Mouse (Mus musculus): ENCODE results near the gene Snx1. TPM values are rescaled to one million over a fixed set of nuclear protein-coding genes. Genes with fewer than 3 reads are reported as not detected.

Gene Snx1
- total and polyA plus RNA-seq, 3 experiments = 86.4 to 186 (median 110) TPM

GRCm38 (mm10) chr9:66068971-66069391 is 57.4 kb downstream of the Snx1 start:
- Histone ChIP-seq H3K36me3 (replicated peaks in 1 of 2; ENCODE audit: control insufficient read depth in 1 of 2, insufficient read depth in 1 of 2, low read length in 1 of 2) (peaks cover 30 to 32% of the 10 kb centered on the region in 2 experiments), H3K79me2 (replicated peaks; ENCODE audit: control insufficient read depth, extremely low read depth, insufficient read depth, poor library complexity, severe bottlenecking) (no peaks in the 10 kb centered on the region), H3K27me3 (replicated peaks) (no peaks in the 10 kb centered on the region), H3K9me3 (replicated peaks; ENCODE audit: low read length) (peaks cover 11% of the 10 kb centered on the region), H3K4me2 (ENCODE audit: insufficient read depth, low read depth, poor library complexity, severe bottlenecking) (peak overlapping the region; percentile 53), H3K4me1 (ENCODE audit: control insufficient read depth in 1 of 2, insufficient read depth in 2 of 2) (peaks cover 23 to 36% of the 10 kb centered on the region in 2 experiments), H3K27ac (ENCODE audit: insufficient read depth, low read depth) (no peak overlapping the region), H3K9ac (ENCODE audit: insufficient read depth, low read depth) (peak overlapping the region; percentile 24; the same call in 1 of the 2 replicates), H3K4me3 (replicated peaks in 1 of 3; ENCODE audit: low read depth in 2 of 3, low read length in 2 of 3, poor library complexity in 1 of 3) (peak overlapping the region; percentile 21 to 56 (median 45))
- dilution Hi-C loops (cut with MboI; ENCODE audit: extremely low pct_ligation_motif_present, extremely low pct_unique_long_range_greater_than_20kb, low sequenced_read_pairs) = no loop called here
- no peak for DNase-seq (ENCODE audit: extremely low read depth)
- in situ Hi-C loops (cut with MboI; ENCODE audit: low pct_ligation_motif_present, low pct_unique_long_range_greater_than_20kb, low sequenced_read_pairs) = no loop called here
- TF ChIP-seq CTCF (conservative IDR thresholded peaks at IDR 0.05 in 1 of 2, IDR thresholded peaks at IDR 0.05 in 1 of 2; ENCODE audit: low read depth in 2 of 2, low read length in 2 of 2) = no peak
- TF ChIP-seq ELF1 (IDR thresholded peaks at IDR 0.05; ENCODE audit: low read depth, low read length) = no peak
- TF ChIP-seq SMC3 (IDR thresholded peaks at IDR 0.05; ENCODE audit: low read depth, low read length) = no peak
- TF ChIP-seq PAX5 (IDR thresholded peaks at IDR 0.05; ENCODE audit: low read length) = no peak
- no peak for TF ChIP-seq JUND (conservative IDR thresholded peaks at IDR 0.05; ENCODE audit: low read depth, low read length)

- Histone ChIP-seq H3K36me3 (replicated peaks in 1 of 2; ENCODE audit: control insufficient read depth in 1 of 2, insufficient read depth in 1 of 2, low read length in 1 of 2) (peaks cover 36 to 41% of the 10 kb centered on the region in 2 experiments), H3K9me3 (replicated peaks; ENCODE audit: low read length) (peaks cover 11% of the 10 kb centered on the region), H3K4me3 (replicated peaks in 1 of 3; ENCODE audit: low read depth in 2 of 3, low read length in 2 of 3, poor library complexity in 1 of 3) (no peak overlapping the region), H3K4me2 (ENCODE audit: insufficient read depth, low read depth, poor library complexity, severe bottlenecking) (0 out of 2 replicates have a peak overlapping the region, but pooled peaks have one; percentile 43), H3K9ac (ENCODE audit: insufficient read depth, low read depth) (no peak overlapping the region), H3K27ac (ENCODE audit: insufficient read depth, low read depth) (peak overlapping the region; percentile 2; the same call in 1 of the 2 replicates), H3K4me1 (ENCODE audit: control insufficient read depth in 1 of 2, insufficient read depth in 2 of 2) (peaks cover 22 to 31% of the 10 kb centered on the region in 2 experiments), H3K27me3 (replicated peaks) (no peaks in the 10 kb centered on the region), H3K79me2 (replicated peaks; ENCODE audit: control insufficient read depth, extremely low read depth, insufficient read depth, poor library complexity, severe bottlenecking) (no peaks in the 10 kb centered on the region)
- DNase-seq (ENCODE audit: extremely low read depth) = no peak
- in situ Hi-C loops (cut with MboI; ENCODE audit: low pct_ligation_motif_present, low pct_unique_long_range_greater_than_20kb, low sequenced_read_pairs) = no loop called here
- dilution Hi-C loops (cut with MboI; ENCODE audit: extremely low pct_ligation_motif_present, extremely low pct_unique_long_range_greater_than_20kb, low sequenced_read_pairs) = no loop called here
- TF ChIP-seq JUND (conservative IDR thresholded peaks at IDR 0.05; ENCODE audit: low read depth, low read length) (no peak), NELFE (IDR thresholded peaks at IDR 0.05; ENCODE audit: low read depth, low read length) (0 out of 2 replicates have a peak, but pooled peaks have one; percentile 18)
Measured at GRCm38 (mm10) chr9:66068056-66068455, 58.3 kb downstream of the Snx1 start.

- Histone ChIP-seq H3K79me2 (replicated peaks; ENCODE audit: control insufficient read depth, extremely low read depth, insufficient read depth, poor library complexity, severe bottlenecking) (no peaks in the 10 kb centered on the region), H3K9me3 (replicated peaks; ENCODE audit: low read length) (peaks cover 11% of the 10 kb centered on the region), H3K4me1 (ENCODE audit: control insufficient read depth in 1 of 2, insufficient read depth in 2 of 2) (peaks cover 17 to 31% of the 10 kb centered on the region in 2 experiments), H3K36me3 (replicated peaks in 1 of 2; ENCODE audit: control insufficient read depth in 1 of 2, insufficient read depth in 1 of 2, low read length in 1 of 2) (peaks cover 42 to 46% of the 10 kb centered on the region in 2 experiments), H3K4me2 (ENCODE audit: insufficient read depth, low read depth, poor library complexity, severe bottlenecking) (peak overlapping the region; percentile 43; the same call in 1 of the 2 replicates), H3K4me3 (replicated peaks in 1 of 3; ENCODE audit: low read depth in 2 of 3, low read length in 2 of 3, poor library complexity in 1 of 3) (no peak overlapping the region), H3K27me3 (replicated peaks) (no peaks in the 10 kb centered on the region), H3K27ac (ENCODE audit: insufficient read depth, low read depth) (peak overlapping the region; percentile 28; the same call in 1 of the 2 replicates), H3K9ac (ENCODE audit: insufficient read depth, low read depth) (no peak overlapping the region)
- peak; percentile 89 for DNase-seq (ENCODE audit: extremely low read depth)
- in situ Hi-C loops (cut with MboI; ENCODE audit: low pct_ligation_motif_present, low pct_unique_long_range_greater_than_20kb, low sequenced_read_pairs) = no loop called here
- TF ChIP-seq RAD21 (IDR thresholded peaks at IDR 0.05; ENCODE audit: low read depth, low read length) (peak; percentile 88), KAT2A (IDR thresholded peaks at IDR 0.05; ENCODE audit: insufficient replicate concordance, low read length) (no peak), MEF2A (IDR thresholded peaks at IDR 0.05; ENCODE audit: borderline replicate concordance, low read depth, low read length) (0 out of 2 replicates have a peak, but pooled peaks have one; percentile 56), ETS1 (conservative IDR thresholded peaks at IDR 0.05; ENCODE audit: low read depth, low read length) (peak; percentile 30; the same call in 1 of the 2 replicates), MAZ (IDR thresholded peaks at IDR 0.05; ENCODE audit: low read depth, low read length) (peak; percentile 62; the same call in 1 of the 2 replicates), RCOR1 (conservative IDR thresholded peaks at IDR 0.05; ENCODE audit: low read depth, low read length) (no peak), SMC3 (IDR thresholded peaks at IDR 0.05; ENCODE audit: low read depth, low read length) (peak; percentile 90), CTCF (conservative IDR thresholded peaks at IDR 0.05 in 1 of 2, IDR thresholded peaks at IDR 0.05 in 1 of 2; ENCODE audit: low read depth in 2 of 2, low read length in 2 of 2) (peak; percentile 72 to 93), PAX5 (IDR thresholded peaks at IDR 0.05; ENCODE audit: low read length) (no peak), IRF4 (IDR thresholded peaks at IDR 0.05; ENCODE audit: low read depth, low read length) (peak; percentile 50; the same call in 1 of the 2 replicates)
- dilution Hi-C loops (cut with MboI; ENCODE audit: extremely low pct_ligation_motif_present, extremely low pct_unique_long_range_greater_than_20kb, low sequenced_read_pairs) = no loop called here
Measured at GRCm38 (mm10) chr9:66067542-66067941, 58.8 kb downstream of the Snx1 start.

All from CH12.LX (cell line).